ENCODE assay signal across 11 mouse cellular contexts in genomic region chr4:66450115-66450514, GRCm38 (mm10). TPM values are rescaled to one million over a fixed set of nuclear protein-coding genes. Genes with fewer than 3 reads are reported as not detected.
A peak's percentile ranks its signal among the peaks of the same experiment; 100 is the strongest.
DNase-seq lines count a peak whose midpoint lies in the region; ATAC-seq and TF ChIP-seq lines count a peak whose summit lies in the region.
"Had no signal": no experiment of that assay in that cellular context is flagged by ENCODE, and none has a peak within 500 bp of the region (broad histone marks: within the 10 kb centered on the region; RNA-seq: fewer than 3 reads in every experiment).

No protein-coding gene starts in this region.

- H3K27ac ChIP-seq in midbrain, embryonic 10.5 days (replicated peaks) = no peak overlapping the region
- H3K27ac ChIP-seq in midbrain, embryonic 16.5 days (ENCODE audit: low read length) = no peak overlapping the region
- no peak overlapping the region for H3K27ac ChIP-seq in kidney, adult 2 months (ENCODE audit: insufficient read depth, low read depth, low read length)
- H3K27ac ChIP-seq in stomach, postnatal 0 days (replicated peaks) = no peak overlapping the region
- H3K27ac ChIP-seq: limb, embryonic 12.5 days had no signal

- no peak for TF ChIP-seq CTCF in kidney, adult 2 months (conservative IDR thresholded peaks at IDR 0.05; ENCODE audit: insufficient read depth, insufficient read length, low read depth, low read length)
- peak; percentile 35 for TF ChIP-seq CTCF in stomach, postnatal 0 days (IDR thresholded peaks at IDR 0.05; ENCODE audit: low read depth)

- intact Hi-C loops in gastrocnemius, postnatal 14 days (cut with DNase I; ENCODE audit: low total_unique reads) = no loop called here

- no peak for ATAC-seq in midbrain, embryonic 16.5 days
- ATAC-seq in stomach, postnatal 0 days (ENCODE audit: low FRiP score, low TSS enrichment) = no peak
- ATAC-seq: CD4-positive, CD25-positive, alpha-beta regulatory T cell, adult 4 months had no signal

- H3K9me3 ChIP-seq in midbrain, embryonic 10.5 days (replicated peaks) = no peaks in the 10 kb centered on the region
- H3K9me3 ChIP-seq in midbrain, embryonic 16.5 days (replicated peaks; ENCODE audit: control insufficient read depth, low read length, poor library complexity, severe bottlenecking) = no peaks in the 10 kb centered on the region
- H3K9me3 ChIP-seq in stomach, postnatal 0 days (ENCODE audit: control insufficient read depth, low read length) = no peaks in the 10 kb centered on the region
- H3K9me3 ChIP-seq: limb, embryonic 12.5 days had no signal

- no peak for TF ChIP-seq EP300 in stomach, postnatal 0 days (optimal IDR thresholded peaks at IDR 0.05)

- no peaks in the 10 kb centered on the region for H3K27me3 ChIP-seq in midbrain, embryonic 10.5 days (ENCODE audit: low read depth, poor library complexity, severe bottlenecking)
- no peaks in the 10 kb centered on the region for H3K27me3 ChIP-seq in midbrain, embryonic 16.5 days (ENCODE audit: control insufficient read depth, insufficient read depth, low read depth, low read length)
- H3K27me3 ChIP-seq in kidney, adult 2 months (replicated peaks; ENCODE audit: control insufficient read depth, insufficient read depth, low read length) = no peaks in the 10 kb centered on the region; the same call in 1 of the 2 replicates
- no peaks in the 10 kb centered on the region for H3K27me3 ChIP-seq in stomach, postnatal 0 days (ENCODE audit: control insufficient read depth, insufficient read depth, low read length)
- H3K27me3 ChIP-seq: limb, embryonic 12.5 days had no signal

- no peak overlapping the region for H3K4me3 ChIP-seq in midbrain, embryonic 10.5 days
- H3K4me3 ChIP-seq in midbrain, embryonic 16.5 days (ENCODE audit: low read depth, low read length) = no peak overlapping the region
- H3K4me3 ChIP-seq in kidney, adult 2 months (ENCODE audit: insufficient read depth, low read depth, low read length) = no peak overlapping the region
- no peak overlapping the region for H3K4me3 ChIP-seq in stomach, postnatal 0 days (ENCODE audit: low read depth, low read length)
- H3K4me3 ChIP-seq: limb, embryonic 12.5 days had no signal

- 51% methylated on average over 3 of the region's 3 CpGs for WGBS in midbrain, embryonic 10.5 days
- 44% methylated on average over 3 of the region's 3 CpGs for WGBS in midbrain, embryonic 16.5 days
- WGBS in kidney, adult 2 months = 28% methylated on average over 3 of the region's 3 CpGs
- WGBS in stomach, postnatal 0 days = 20% methylated on average over 3 of the region's 3 CpGs

- no peak overlapping the region for H3K4me2 ChIP-seq in midbrain, embryonic 16.5 days (ENCODE audit: low read length)
- H3K4me2 ChIP-seq in stomach, postnatal 0 days (replicated peaks; ENCODE audit: low read depth) = no peak overlapping the region
- H3K4me2 ChIP-seq: limb, embryonic 12.5 days had no signal

- no peak for TF ChIP-seq POLR2A in kidney, adult 2 months (IDR thresholded peaks at IDR 0.05; ENCODE audit: low read depth, low read length)

- H3K4me1 ChIP-seq in midbrain, embryonic 10.5 days = no peaks in the 10 kb centered on the region
- H3K4me1 ChIP-seq in midbrain, embryonic 16.5 days (ENCODE audit: control insufficient read depth, insufficient read depth, low read length) = no peaks in the 10 kb centered on the region
- H3K4me1 ChIP-seq in kidney, adult 2 months (ENCODE audit: control insufficient read depth, insufficient read depth, low read length) = no peaks in the 10 kb centered on the region
- H3K4me1 ChIP-seq in stomach, postnatal 0 days (replicated peaks; ENCODE audit: control insufficient read depth, insufficient read depth) = no peaks in the 10 kb centered on the region
- H3K4me1 ChIP-seq: limb, embryonic 12.5 days had no signal

- no peaks in the 10 kb centered on the region for H3K36me3 ChIP-seq in midbrain, embryonic 10.5 days
- H3K36me3 ChIP-seq in midbrain, embryonic 16.5 days (ENCODE audit: control insufficient read depth, insufficient read depth, low read length) = no peaks in the 10 kb centered on the region
- H3K36me3 ChIP-seq in kidney, adult 2 months (ENCODE audit: control insufficient read depth, insufficient read depth, low read length) = no peaks in the 10 kb centered on the region
- H3K36me3 ChIP-seq in stomach, postnatal 0 days (ENCODE audit: control insufficient read depth, insufficient read depth, low read length) = no peaks in the 10 kb centered on the region
- H3K36me3 ChIP-seq: limb, embryonic 12.5 days had no signal

- DNase-seq in cerebellum, postnatal 25 days = peak; percentile 8 to 9
- DNase-seq in cerebellum, postnatal 4 days (ENCODE audit: low spot score in 2 of 2) = no peak
- DNase-seq in midbrain, embryonic 10.5 days (ENCODE audit: low spot score) = peak; percentile 12
- peak; percentile 33 for DNase-seq in kidney, adult 2 months
- DNase-seq in stomach, postnatal 0 days (ENCODE audit: low spot score) = no peak
- DNase-seq in gastrocnemius, postnatal 14 days = no peak
- no peak for DNase-seq in adrenal gland, postnatal 36 days

- H3K9ac ChIP-seq in midbrain, embryonic 16.5 days (ENCODE audit: low read depth, low read length) = no peak overlapping the region
- H3K9ac ChIP-seq in stomach, postnatal 0 days (ENCODE audit: low read length) = no peak overlapping the region
- H3K9ac ChIP-seq: limb, embryonic 12.5 days had no signal

RNA-seq across cellular contexts. Expression of gene Astn2, which starts 45.7 kb away (rescaled TPM):
- 0.32 and 0.57 TPM in 2 replicates for polyA plus RNA-seq in midbrain, embryonic 10.5 days (2016; fragmentation: Nextera tagmentation; extraction: Ambion mirVana)
- 1.8 and 2.9 TPM in 2 replicates for polyA plus RNA-seq in midbrain, embryonic 16.5 days (2015; fragmentation: Nextera tagmentation; extraction: Ambion mirVana)
- 2.5 and 2.6 TPM in 2 replicates for polyA plus RNA-seq in kidney, adult 2 months (2012; rRNA removed)
- polyA plus RNA-seq in stomach, postnatal 0 days (2015; fragmentation: Nextera tagmentation; extraction: Ambion mirVana) = 0.16 and 0.21 TPM in 2 replicates
- 1 to 10 TPM in 1 of 2 experiments, under 1 TPM in 1; 0.78 to 1.6 TPM for total RNA-seq in gastrocnemius, postnatal 14 days (2021)
- total RNA-seq in adrenal gland, postnatal 36 days (2021) = 1 to 10 TPM; 1.6 to 1.7 TPM
- total RNA-seq: hematopoietic stem cell, adult 5-6 weeks had no signal
- polyA plus RNA-seq: CD4-positive, CD25-positive, alpha-beta regulatory T cell, adult 4 months had no signal

Comparison
In these comparisons a context has a peak if more than half of its experiments do, and no peak if none do; other contexts are left out.
1. DNase-seq: peak in cerebellum, postnatal 25 days (2 of 2), midbrain, embryonic 10.5 days (single experiment) and kidney, adult 2 months (single experiment); none in cerebellum, postnatal 4 days (0 of 2), stomach, postnatal 0 days (single experiment), gastrocnemius, postnatal 14 days (single experiment) and adrenal gland, postnatal 36 days (0 of 2).